Mouse (Mus musculus) thymus, postnatal 25 days (tissue): ENCODE data around the gene Maats1.
"Not testable (repeated sequence)": the region's sequence is repeated elsewhere in the genome, so short reads cannot be mapped to it uniquely, and the experiment has no call there.

Experiments used
- DNase-seq: peaks from one replicate; pipeline ENCODE4 v3.0.0; 2022

The Maats1 gene

GRCm38 (mm10) chr16:38346529-38347325 is 4.8 kb upstream of the Maats1 start, which contains the start of the genes Cox17 and Gm21987:
Gene Cox17 (plus strand): TSS chr16:38346991.
Gene Gm21987 (plus strand): TSS chr16:38347040.
- DNase-seq: peak; percentile 91

GRCm38 (mm10) chr16:38344941-38345725 is 3.2 kb upstream of the Maats1 start:
- no peak for DNase-seq

- DNase-seq: not testable (repeated sequence)
Observed at GRCm38 (mm10) chr16:38338077-38338476, 3.9 kb downstream of the Maats1 start.

- DNase-seq: no peak
Observed at GRCm38 (mm10) chr16:38334431-38334830, 7.5 kb downstream of the Maats1 start.

- DNase-seq: no peak
Observed at GRCm38 (mm10) chr16:38329340-38329739, 12.6 kb downstream of the Maats1 start.

- DNase-seq: no peak
Observed at GRCm38 (mm10) chr16:38326778-38327397, 15.1 kb downstream of the Maats1 start.

GRCm38 (mm10) chr16:38324311-38324710 is 17.6 kb downstream of the Maats1 start:
- no peak for DNase-seq

GRCm38 (mm10) chr16:38321452-38321935 is 20.4 kb downstream of the Maats1 start:
- peak; percentile 61 for DNase-seq

GRCm38 (mm10) chr16:38319087-38319486 is 22.9 kb downstream of the Maats1 start:
- no peak for DNase-seq

- DNase-seq: no peak
Observed at GRCm38 (mm10) chr16:38318492-38318891, 23.5 kb downstream of the Maats1 start.

- DNase-seq: no peak
Observed at GRCm38 (mm10) chr16:38308195-38308594, 33.7 kb downstream of the Maats1 start.

GRCm38 (mm10) chr16:38307651-38308050 is 34.3 kb downstream of the Maats1 start:
- DNase-seq: no peak

GRCm38 (mm10) chr16:38307221-38307605 is 34.7 kb downstream of the Maats1 start:
- no peak for DNase-seq

- DNase-seq: peak; percentile 30
Observed at GRCm38 (mm10) chr16:38306571-38307220, 35.2 kb downstream of the Maats1 start.

- DNase-seq: no peak
Observed at GRCm38 (mm10) chr16:38304460-38305194, 37.3 kb downstream of the Maats1 start.

- no peak for DNase-seq
Observed at GRCm38 (mm10) chr16:38302367-38302766, 39.6 kb downstream of the Maats1 start.

- DNase-seq: no peak
Observed at GRCm38 (mm10) chr16:38298410-38298809, 43.5 kb downstream of the Maats1 start.

- no peak for DNase-seq
Observed at GRCm38 (mm10) chr16:38295349-38295930, 46.5 kb downstream of the Maats1 start.

- no peak for DNase-seq
Observed at GRCm38 (mm10) chr16:38294685-38295348, 47.1 kb downstream of the Maats1 start, which contains the start of gene Nr1i2. Gene Nr1i2 (minus strand): TSS chr16:38294824.

- no peak for DNase-seq
Observed at GRCm38 (mm10) chr16:38290151-38290550, 51.8 kb downstream of the Maats1 start.

- DNase-seq: no peak
Observed at GRCm38 (mm10) chr16:38288851-38289250, 53.1 kb downstream of the Maats1 start.
